Mouse (Mus musculus) adrenal gland, adult (tissue): ENCODE results near the gene Daam2.

Experiments
- DNase-seq, 2 experiments: peaks; one replicate each; pipeline ENCODE4 v3.0.0; 2022 to 2023; ENCODE audit warnings: low spot score in 1 of 2; ENCODE audit not compliant: inconsistent age in 2 of 2

Gene Daam2

DNA sequence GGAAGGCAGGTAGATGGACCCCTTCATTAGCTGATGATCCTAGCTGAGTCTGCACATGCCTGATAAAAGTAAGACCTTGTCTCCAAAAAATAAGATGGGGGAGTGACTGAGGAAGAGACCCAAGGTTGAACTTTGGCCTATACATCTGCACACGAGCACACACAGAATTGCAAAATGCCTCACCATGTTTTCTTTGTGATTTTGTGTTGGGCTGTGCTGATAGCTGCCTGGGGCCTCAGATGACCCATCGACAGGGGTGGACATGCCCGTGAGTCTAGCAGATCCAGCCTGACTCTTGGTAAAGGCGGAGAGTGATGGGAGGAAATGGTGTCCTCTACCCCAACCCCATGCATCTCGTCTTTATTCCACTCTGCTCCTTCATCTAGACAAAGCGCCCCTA is 129.9 kb downstream of the Daam2 start:
- DNase-seq, result no peak

DNA sequence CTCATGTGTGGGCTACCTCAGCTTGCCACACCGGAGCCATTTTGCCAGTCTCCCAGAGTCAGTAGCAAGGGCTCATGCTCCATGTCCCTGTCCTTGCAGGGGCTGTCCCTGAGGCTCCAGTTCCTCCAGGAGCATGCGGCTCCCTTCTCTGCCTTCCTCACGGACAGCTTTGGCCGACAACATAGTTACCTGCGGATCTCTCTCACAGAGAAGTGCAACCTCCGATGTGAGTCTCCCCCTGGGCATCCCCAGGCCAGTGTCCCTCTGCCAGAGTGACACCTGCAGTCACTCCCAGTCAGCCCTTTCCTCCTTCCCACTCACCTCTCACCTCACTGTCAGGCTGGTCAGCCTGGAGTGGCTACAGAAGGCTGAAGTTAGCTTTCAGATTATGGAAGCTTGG is 131.1 kb downstream of the Daam2 start:
- no peak for DNase-seq

DNA sequence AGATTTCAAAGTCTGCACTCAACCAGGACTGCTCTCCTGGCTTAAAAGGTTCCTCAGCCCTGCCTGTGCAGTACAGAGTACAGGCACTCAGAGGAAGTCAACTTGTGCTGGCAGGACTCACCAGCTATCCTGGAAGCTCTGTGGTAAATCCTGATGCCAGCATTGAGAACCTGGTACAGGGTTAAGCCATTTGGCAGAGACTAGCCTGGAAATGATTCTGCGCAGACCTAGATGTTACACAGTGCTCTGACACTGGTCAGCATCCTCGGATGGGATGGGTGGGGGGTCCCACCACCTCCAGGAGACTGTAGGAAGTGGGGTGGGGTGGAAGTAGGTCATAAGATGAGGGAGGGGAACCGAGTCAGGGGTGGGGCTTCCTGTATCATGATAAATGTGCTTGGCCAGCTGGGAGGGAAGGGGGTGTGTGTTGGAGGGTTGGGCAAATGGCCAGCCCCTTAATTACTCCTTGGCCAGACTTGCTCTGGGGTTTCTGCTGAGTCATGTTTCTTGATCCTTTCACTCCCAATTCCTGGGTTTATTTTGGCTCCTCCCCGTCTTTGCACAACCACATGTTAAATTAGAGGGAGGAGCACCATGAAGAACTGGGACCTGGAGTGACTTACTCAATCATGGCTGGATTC is 132.0 kb downstream of the Daam2 start:
- peak; percentile 44 to 81 for DNase-seq

DNA sequence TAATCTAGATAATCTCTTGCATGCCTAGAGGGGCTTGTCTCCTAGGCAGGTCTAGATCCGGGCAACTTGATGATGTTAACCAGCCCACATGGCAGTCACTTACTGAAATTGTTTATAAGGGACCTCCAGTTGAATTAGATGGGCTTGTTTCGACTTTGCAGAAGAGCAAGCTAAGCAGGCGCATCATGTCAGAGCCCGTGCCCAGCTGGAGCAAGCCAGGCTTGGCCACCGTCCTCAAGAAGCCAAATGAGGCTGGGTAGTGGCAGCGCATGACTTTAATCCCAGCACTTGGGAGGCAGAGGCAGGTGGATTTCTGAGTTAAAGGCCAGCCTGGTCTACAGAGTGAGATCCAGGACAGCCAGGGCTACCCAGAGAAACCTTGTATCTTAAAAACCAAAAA is 133.0 kb downstream of the Daam2 start:
- no peak for DNase-seq

DNA sequence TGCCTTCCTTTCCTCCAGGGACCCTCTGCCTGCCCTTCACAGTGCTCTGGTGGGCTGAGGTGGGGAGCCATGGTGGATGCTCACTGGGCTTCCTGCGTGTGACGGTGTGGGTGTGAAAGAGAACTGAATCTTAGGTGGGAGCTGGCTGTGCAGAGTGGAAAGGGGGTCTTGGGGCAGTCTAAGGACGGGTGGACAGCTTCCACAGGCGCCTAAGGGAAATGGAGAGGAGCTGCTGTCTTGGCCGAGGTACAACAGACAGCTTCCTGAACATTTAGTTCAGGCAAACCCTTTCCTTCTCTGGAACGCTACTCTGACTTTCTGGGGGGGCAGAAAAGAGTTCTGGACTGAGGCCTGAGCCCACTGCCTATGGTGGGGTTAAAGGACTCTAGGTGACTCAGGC is 134.0 kb downstream of the Daam2 start:
- no peak for DNase-seq

DNA sequence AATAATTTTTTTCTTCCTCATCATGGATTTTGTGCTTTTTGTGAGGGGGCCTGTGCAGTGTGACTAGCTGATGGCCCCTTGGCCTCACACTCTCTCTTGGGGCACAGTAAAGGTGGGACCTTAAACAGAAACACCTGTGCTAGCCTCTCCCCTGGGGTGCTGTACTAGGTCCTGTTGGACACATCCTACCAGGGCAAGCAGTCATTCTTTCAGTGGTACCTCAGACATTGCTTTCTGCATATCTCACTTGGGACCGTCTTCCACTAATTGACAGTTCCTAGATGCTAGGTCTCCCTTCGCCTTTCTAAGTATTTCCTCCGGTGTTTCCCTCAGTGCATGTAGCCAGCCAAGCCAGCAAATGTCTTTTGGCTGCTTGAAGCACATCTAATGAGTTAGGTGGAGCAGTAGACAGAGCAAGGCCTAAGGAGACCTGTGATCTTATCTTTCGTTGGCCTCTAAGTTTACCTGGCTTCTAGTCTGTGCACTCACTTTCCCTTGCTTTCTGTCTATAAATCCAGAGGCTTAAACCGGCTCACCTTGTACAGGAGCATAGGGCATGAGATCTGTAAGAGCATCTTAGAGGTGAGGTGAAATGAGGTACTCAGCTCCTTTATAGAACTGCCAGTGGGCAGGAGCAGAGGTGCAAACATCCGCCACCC is 134.5 kb downstream of the Daam2 start:
- DNase-seq, result no peak

DNA sequence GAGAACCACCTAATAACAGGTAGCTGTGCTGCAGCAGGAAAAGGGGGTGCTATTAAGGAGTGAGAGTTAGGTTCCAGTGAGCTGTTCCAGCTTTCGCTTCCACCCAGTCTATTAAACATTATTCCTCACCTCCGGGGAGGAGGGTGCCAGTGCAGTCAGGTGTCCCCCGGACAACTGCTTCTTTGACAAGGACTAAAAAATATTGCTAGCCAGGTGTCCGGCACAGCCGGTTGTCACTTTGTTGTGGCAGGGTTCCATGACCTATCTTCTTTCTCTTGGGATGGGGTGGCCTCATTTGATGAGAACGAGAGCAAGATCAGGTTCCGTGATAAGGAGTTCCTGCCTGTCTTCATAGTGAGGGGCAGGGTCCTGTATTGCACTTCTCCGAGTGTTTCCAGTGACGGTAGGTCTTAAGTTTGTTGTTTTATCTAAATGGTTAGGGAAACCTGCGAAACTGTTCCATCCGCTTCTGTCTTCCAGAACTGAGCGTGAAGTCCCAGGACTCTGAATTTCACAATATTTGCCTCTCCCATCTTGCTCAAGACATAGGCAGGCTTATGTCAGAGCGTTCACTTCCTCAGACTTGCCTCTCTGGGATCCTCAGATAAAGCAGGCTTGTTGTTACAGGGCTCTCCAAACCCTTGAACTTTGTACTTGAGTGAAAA is 135.3 kb downstream of the Daam2 start:
- DNase-seq, result peak; percentile 37 to 80

DNA sequence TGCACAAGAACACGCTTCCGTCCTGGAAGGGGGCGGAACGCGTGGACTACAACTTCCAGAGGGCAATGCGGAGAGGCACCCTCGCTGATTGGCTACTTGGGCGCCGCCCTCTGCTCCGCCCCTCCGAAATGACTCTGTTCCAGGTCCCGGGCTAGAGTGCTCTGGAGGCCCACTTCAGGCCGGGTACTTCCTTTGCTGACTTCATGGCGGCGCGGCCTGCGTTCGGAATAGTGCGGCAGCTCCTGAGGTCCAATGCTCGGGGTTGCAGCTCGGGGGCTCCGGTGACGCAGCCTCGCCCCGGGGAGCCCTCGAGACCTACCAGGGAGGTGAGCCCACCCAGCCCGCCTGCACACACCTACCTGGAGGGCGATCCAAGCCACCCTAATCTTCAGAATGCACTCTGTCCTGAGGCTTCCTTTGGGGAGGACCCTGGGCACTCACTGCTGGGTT is 135.9 kb downstream of the Daam2 start, which contains the start of gene Mocs1:
Gene Mocs1, plus strand, starts transcription at position 124 of the 450 bp plus-strand sequence.
- DNase-seq, result peak; percentile 96 to 98

DNA sequence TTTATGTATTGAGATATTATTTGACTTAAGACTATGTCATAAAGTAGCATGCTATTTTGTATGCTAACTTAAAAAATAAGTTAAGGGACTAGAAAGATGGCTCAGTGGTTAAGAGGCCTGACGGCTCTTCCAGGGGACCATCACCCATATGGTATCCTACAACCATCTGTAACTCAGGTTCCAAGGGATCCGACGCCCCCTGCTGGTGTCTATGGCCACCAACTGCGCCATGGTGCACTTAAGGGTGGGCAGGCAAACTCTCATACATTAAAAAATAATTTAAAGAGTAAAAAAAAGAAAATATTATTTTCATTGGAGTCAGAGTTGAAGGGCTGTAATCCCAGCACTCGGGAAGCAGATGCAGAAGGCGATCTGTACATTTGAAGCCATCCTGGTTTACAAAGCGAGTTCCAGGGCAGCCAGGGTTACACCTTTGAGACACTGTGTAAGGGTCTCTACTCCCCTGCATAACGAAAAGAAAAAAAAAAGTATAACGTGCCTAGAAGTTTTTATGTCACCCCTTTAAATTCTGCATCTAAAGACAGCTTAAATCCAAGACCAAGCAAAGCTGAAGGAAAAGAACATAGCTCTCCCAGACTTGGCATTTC is 136.4 kb downstream of the Daam2 start:
- DNase-seq, result peak; percentile 41 to 63

DNA sequence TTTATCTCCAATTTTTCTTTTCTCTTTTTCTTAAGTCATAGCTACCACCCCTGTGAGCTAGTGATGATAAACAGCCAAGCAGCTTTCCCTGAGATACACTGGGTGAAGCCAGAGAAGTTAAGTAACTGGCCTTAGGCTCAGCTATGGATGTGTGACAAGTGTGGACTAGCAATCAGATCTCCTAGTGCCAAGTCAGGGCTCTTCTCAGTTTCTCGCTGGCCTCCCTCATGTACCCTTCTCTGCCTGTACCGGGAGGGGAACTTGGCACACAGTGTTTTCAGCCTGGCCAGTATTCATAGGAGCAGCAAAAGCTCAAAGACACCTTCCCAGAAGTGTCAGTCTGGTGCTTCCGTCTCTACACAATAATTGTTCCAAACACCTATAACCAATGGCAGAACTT is 140.3 kb downstream of the Daam2 start:
- no peak for DNase-seq

DNA sequence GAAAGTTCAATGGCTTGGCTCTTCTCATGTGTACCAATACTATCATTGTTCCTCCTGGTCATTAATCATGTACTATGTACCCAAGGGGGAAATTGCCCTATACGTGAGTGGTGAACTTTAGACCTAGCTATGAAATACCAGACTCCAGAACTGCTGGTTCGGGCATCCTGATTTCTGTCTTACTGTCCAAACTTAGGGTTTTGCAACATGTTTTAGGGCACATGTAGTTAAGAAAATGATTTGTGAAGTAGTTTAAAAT is 141.1 kb downstream of the Daam2 start:
- DNase-seq, result no peak

DNA sequence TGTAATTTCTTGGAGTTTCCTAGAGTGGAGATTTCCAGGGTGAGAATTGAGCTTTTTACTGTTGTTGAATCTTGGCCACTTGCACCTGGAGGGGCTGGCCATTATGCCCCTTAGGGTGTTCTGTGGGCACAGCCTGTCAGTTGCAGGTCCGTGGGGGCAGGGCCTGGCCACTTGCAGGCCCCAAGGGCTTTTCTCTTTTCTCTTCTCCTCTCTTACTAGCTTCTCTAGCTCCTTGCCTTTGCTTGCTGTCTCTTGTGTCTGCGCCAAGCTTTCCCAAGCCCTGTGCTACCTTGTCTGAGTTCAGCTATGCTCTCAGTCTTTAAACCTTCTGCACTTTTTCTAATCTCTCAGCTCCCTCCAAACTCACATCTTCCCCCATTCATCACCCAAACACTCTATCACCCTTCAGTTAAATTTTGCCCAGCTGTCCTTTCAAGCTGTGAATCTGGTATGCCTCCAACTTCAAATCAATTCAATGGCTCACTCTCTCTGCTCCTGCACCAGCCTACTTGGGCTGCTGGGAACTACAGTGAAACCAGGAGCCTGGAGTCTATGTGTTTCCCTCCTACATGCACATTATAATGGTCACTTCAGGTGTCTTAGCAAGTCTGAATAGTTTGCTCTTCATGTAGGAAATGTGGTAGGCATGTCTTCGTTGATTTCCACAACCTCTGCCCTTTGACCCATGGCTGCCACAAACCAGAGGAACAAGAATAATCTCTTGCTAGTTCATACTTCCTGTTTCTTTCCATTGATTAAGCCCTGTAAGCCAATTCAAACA is 141.7 kb downstream of the Daam2 start:
- DNase-seq, result no peak

DNA sequence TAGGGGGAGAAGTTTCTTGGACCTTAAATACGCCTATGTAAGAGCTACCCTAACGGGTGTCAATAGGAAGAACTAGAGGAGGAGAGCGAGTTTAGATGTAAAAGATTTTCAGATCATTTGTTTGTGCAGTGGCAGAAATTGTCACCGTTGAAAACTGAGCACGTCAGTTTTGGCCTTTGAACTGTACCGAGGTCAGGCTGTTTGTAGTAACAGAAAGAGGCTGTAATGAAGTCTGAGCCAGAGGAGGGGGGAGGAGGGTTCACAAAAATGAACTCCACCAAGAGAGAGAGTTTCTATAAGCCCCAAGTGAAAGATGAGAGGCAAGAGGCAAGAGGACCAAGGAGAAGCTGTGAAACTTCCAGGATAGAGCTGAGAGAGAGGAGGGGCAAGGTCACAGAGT is 144.3 kb downstream of the Daam2 start:
- DNase-seq, result no peak

DNA sequence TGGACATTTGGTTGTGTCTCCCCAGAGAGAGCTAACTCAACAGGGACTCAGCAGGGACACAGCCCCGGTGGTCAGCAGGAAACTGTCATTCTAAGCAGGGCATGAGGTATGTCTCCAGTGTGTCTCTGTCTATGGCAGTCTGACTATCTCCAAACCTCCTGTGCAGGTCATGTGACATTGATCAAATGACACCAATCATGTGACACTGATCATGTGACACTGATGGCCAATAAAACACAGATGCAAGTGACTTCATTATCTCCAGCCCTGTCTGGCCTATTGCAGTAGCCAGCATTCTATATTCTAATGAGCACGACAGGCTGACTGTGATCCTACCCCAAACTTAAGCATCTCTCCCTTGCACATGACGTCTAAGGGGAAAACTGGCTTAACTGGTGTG is 147.9 kb downstream of the Daam2 start:
- no peak for DNase-seq

DNA sequence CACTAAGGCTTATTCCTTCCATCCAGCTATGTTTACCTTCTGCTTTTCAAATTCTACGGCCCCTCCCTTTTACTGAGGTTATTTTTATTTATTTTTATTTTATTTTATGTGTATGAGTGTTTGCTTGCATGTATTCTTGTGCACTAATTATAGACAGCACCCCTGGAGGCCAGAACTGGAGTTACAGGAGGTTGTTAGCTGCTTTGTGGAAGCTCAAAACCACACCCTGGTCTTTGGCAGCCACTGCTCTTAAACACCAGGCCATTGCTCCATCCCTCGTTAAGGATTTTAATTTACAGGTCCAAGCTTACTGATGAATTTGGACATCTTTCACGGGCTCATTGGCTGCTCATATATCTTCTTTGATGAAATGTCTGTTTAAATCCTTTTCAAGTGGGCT is 150.6 kb downstream of the Daam2 start:
- DNase-seq, result no peak

DNA sequence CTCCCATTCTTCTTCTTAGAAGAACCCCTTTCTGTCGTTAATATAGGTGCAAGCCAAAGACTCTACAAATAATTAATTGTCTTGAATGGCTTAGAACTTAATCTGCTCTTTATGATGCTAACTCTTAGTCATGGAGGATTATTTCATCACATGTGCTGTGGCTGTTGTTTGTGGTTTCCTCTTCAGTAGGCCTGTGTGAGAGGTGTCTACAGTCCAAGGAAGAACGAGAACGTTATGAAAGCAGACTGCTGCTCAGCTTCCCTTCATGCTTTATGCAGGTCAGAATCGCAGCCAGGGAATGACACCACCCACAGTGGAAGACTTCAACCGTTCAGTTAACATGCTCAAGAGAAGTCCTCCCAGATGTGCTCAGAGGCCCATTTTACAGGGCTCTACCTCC is 151.2 kb downstream of the Daam2 start:
- no peak for DNase-seq
